ENCODE assay signal across 9 mouse cellular contexts in the genomic region with DNA sequence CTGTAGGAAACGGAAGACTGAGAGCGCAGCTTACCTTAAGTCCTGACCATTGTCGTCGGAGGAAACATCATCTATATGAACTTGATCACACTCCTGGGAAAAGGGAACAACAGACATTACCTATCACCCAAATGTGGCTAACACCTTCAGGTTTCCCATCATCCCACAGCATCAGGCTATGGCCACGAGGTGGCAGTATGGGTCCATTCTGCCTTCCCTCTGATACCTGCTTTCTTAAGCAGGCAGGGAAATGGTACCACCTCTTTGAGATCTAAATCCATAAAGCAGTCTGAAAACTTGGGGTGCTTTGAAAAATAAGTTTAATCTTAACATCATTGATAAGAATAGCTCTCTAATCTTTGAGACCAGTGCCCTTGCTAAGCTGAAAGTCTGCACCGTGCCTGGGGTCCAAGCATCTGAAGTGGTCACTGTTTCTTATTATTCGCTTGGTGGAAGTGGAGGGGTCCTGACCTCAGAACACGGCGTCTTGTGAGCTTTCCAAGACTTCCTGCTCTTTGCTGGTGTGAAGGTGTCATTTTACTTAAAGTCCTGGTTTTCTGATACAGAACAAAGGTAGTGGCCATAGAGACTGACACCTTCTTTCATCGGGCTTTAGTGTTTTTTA.
DNase-seq lines count a peak whose midpoint lies in the region; ATAC-seq and TF ChIP-seq lines count a peak whose summit lies in the region.
"Had no signal": no experiment of that assay in that cellular context is flagged by ENCODE, and none has a peak within 500 bp of the region (broad histone marks: within the 10 kb centered on the region; RNA-seq: fewer than 3 reads in every experiment).

No protein-coding gene starts in this region.

- H3K27me3 ChIP-seq in ES-Bruce4 (ENCODE audit: control insufficient read depth, insufficient read depth, low read length, poor library complexity, severe bottlenecking) = no peaks in the 10 kb centered on the region
- H3K27me3 ChIP-seq in embryonic facial prominence, embryonic 14.5 days (replicated peaks; ENCODE audit: control insufficient read depth, insufficient read depth, low read length) = no peaks in the 10 kb centered on the region
- H3K27me3 ChIP-seq in liver, postnatal 0 days (ENCODE audit: insufficient read depth, low read length) = no peaks in the 10 kb centered on the region
- H3K27me3 ChIP-seq: limb, embryonic 15.5 days had no signal

- TF ChIP-seq EP300 in ES-Bruce4 (IDR thresholded peaks at IDR 0.05; ENCODE audit: insufficient read depth, low read depth, low read length) = no peak
- TF ChIP-seq EP300 in liver, postnatal 0 days (IDR thresholded peaks at IDR 0.05; ENCODE audit: low read depth) = no peak

- peak; percentile 86 for TF ChIP-seq CTCF in ES-Bruce4 (IDR thresholded peaks at IDR 0.05; ENCODE audit: low read depth, low read length)
- TF ChIP-seq CTCF in bone marrow, adult 2 months (IDR thresholded peaks at IDR 0.05; ENCODE audit: control insufficient read depth, insufficient read depth, low read length) = peak; percentile 66
- TF ChIP-seq CTCF in layer of hippocampus, adult 2 months (conservative IDR thresholded peaks at IDR 0.05) = peak; percentile 99
- TF ChIP-seq CTCF in liver, postnatal 0 days (IDR thresholded peaks at IDR 0.05; ENCODE audit: low read depth) = peak; percentile 95

- ATAC-seq in embryonic facial prominence, embryonic 14.5 days (ENCODE audit: low read depth) = peak; percentile 68; the same call in 1 of the 2 replicates
- no peak for ATAC-seq in liver, postnatal 0 days

- H3K4me1 ChIP-seq in ES-Bruce4 (ENCODE audit: control insufficient read depth, insufficient read depth, low read length) = no peaks in the 10 kb centered on the region
- H3K4me1 ChIP-seq in bone marrow, adult 2 months (ENCODE audit: control insufficient read depth, insufficient read depth, low read length) = no peaks in the 10 kb centered on the region
- H3K4me1 ChIP-seq in embryonic facial prominence, embryonic 14.5 days (ENCODE audit: control insufficient read depth, insufficient read depth, low read length) = 0 out of 2 replicates have a peak, but pooled peaks cover 3% of the 10 kb centered on the region
- no peaks in the 10 kb centered on the region for H3K4me1 ChIP-seq in liver, postnatal 0 days (ENCODE audit: insufficient read depth)
- H3K4me1 ChIP-seq: limb, embryonic 15.5 days had no signal

- no peak for TF ChIP-seq POLR2A in ES-Bruce4 (IDR thresholded peaks at IDR 0.05; ENCODE audit: insufficient read depth, low read length)
- TF ChIP-seq POLR2A in bone marrow, adult 2 months (IDR thresholded peaks at IDR 0.05; ENCODE audit: borderline replicate concordance, control insufficient read depth, low read depth, low read length) = no peak

- no peaks in the 10 kb centered on the region for H3K36me3 ChIP-seq in ES-Bruce4 (ENCODE audit: control insufficient read depth, insufficient read depth, low read length, poor library complexity, severe bottlenecking)
- no peaks in the 10 kb centered on the region; the same call in 1 of the 2 replicates for H3K36me3 ChIP-seq in embryonic facial prominence, embryonic 14.5 days (ENCODE audit: control insufficient read depth, insufficient read depth, low read length)
- H3K36me3 ChIP-seq in liver, postnatal 0 days (replicated peaks; ENCODE audit: insufficient read depth, low read length) = no peaks in the 10 kb centered on the region
- H3K36me3 ChIP-seq: limb, embryonic 15.5 days had no signal

- no peaks in the 10 kb centered on the region for H3K9me3 ChIP-seq in ES-Bruce4 (replicated peaks; ENCODE audit: control insufficient read depth, insufficient read depth, low read length, poor library complexity, severe bottlenecking)
- H3K9me3 ChIP-seq in embryonic facial prominence, embryonic 14.5 days (ENCODE audit: control insufficient read depth, low read length) = no peaks in the 10 kb centered on the region
- H3K9me3 ChIP-seq in liver, postnatal 0 days (ENCODE audit: low read length) = no peaks in the 10 kb centered on the region
- H3K9me3 ChIP-seq: limb, embryonic 15.5 days had no signal

- DNase-seq in embryonic facial prominence, embryonic 14.5 days (ENCODE audit: low spot score) = peak; percentile 79
- DNase-seq in heart, adult 8-10 months (ENCODE audit: low spot score) = peak; percentile 36
- DNase-seq in layer of hippocampus, adult 2 months (ENCODE audit: low spot score in 2 of 2) = peak; percentile 69 to 86
- DNase-seq in liver, postnatal 0 days = peak; percentile 74
- peak; percentile 66 for DNase-seq in ovary, postnatal 36 days (ENCODE audit: low spot score)
- peak; percentile 17 to 60 for DNase-seq in urinary bladder, adult 18-20 months (ENCODE audit: low spot score in 2 of 2)

- H3K4me3 ChIP-seq in ES-Bruce4 (ENCODE audit: low read depth, low read length) = no peak overlapping the region
- no peak overlapping the region for H3K4me3 ChIP-seq in bone marrow, adult 2 months (replicated peaks; ENCODE audit: control insufficient read depth, low read depth, low read length)
- H3K4me3 ChIP-seq in embryonic facial prominence, embryonic 14.5 days (ENCODE audit: low read depth, low read length) = no peak overlapping the region
- no peak overlapping the region for H3K4me3 ChIP-seq in layer of hippocampus, adult 2 months
- H3K4me3 ChIP-seq in liver, postnatal 0 days (ENCODE audit: low read depth, low read length) = no peak overlapping the region
- H3K4me3 ChIP-seq: limb, embryonic 15.5 days had no signal

- H3K27ac ChIP-seq in ES-Bruce4 (ENCODE audit: insufficient read depth, low read length) = no peak overlapping the region
- no peak overlapping the region for H3K27ac ChIP-seq in bone marrow, adult 2 months (ENCODE audit: control insufficient read depth, insufficient read depth, low read depth, low read length, poor library complexity)
- H3K27ac ChIP-seq in embryonic facial prominence, embryonic 14.5 days (replicated peaks; ENCODE audit: low read depth, low read length) = no peak overlapping the region
- no peak overlapping the region for H3K27ac ChIP-seq in layer of hippocampus, adult 2 months
- H3K27ac ChIP-seq in liver, postnatal 0 days (ENCODE audit: low read depth) = no peak overlapping the region
- H3K27ac ChIP-seq: limb, embryonic 15.5 days had no signal

- H3K4me2 ChIP-seq in embryonic facial prominence, embryonic 14.5 days (ENCODE audit: low read depth, low read length) = no peak overlapping the region
- H3K4me2 ChIP-seq in liver, postnatal 0 days (ENCODE audit: low read depth, low read length) = no peak overlapping the region
- H3K4me2 ChIP-seq: limb, embryonic 15.5 days had no signal

- H3K9ac ChIP-seq in ES-Bruce4 (ENCODE audit: low read depth, poor library complexity, severe bottlenecking) = no peak overlapping the region
- no peak overlapping the region for H3K9ac ChIP-seq in embryonic facial prominence, embryonic 14.5 days (ENCODE audit: low read depth, low read length)
- H3K9ac ChIP-seq in liver, postnatal 0 days (replicated peaks) = no peak overlapping the region
- H3K9ac ChIP-seq: limb, embryonic 15.5 days had no signal

- WGBS in bone marrow, adult 2 months = 44% methylated on average over 10 of the region's 10 CpGs
- WGBS in embryonic facial prominence, embryonic 14.5 days = 33% methylated on average over 10 of the region's 10 CpGs
- WGBS in liver, postnatal 0 days (ENCODE audit: insufficient replicate concordance) = 45% methylated on average over 10 of the region's 10 CpGs
